Mouse (Mus musculus): ENCODE data around the gene Hmgb1.

DNA sequence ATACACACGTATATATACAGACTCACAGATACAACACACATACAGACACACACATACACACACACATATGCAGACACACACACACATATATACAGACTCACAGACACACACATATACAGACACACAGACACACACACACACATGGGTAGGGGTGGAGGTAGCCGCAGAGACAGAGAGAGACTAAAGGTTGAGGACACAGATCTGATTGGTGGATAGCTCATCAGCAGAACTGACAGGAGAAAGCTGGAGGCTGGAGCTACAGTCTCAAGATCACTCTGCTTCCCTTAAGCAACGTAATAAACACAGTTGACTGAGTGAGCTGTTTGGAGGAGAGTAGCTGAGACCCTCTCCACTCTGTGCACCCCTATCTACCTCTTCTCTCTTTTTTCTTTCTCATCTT, 75.1 kb downstream of the Hmgb1 start:
- no peak for TF ChIP-seq POLR2A (IDR thresholded peaks at IDR 0.05; ENCODE audit: insufficient read length, low read depth)
- TF ChIP-seq USF1 (IDR thresholded peaks at IDR 0.05; ENCODE audit: low read depth): no peak
- no peak for TF ChIP-seq SRF (IDR thresholded peaks at IDR 0.05; ENCODE audit: control insufficient read depth, insufficient read length, low read depth)
- no peak for TF ChIP-seq CEBPB (IDR thresholded peaks at IDR 0.05; ENCODE audit: insufficient read depth, poor library complexity, severe bottlenecking)
- no peak for TF ChIP-seq POLR2AphosphoS2 (IDR thresholded peaks at IDR 0.05; ENCODE audit: insufficient read length, low read depth)
- TF ChIP-seq MYOG (IDR thresholded peaks at IDR 0.05; ENCODE audit: control insufficient read depth in 1 of 3, insufficient read depth in 1 of 3, insufficient read length in 2 of 3, low read depth in 2 of 3): no peak
- no peak for TF ChIP-seq REST (IDR thresholded peaks at IDR 0.05; ENCODE audit: insufficient read depth, insufficient read length)
